Mouse (Mus musculus) forebrain, embryonic 10.5 days (tissue): Measurements from ENCODE around the gene Pla2r1. TPM values are rescaled to one million over a fixed set of nuclear protein-coding genes. Genes with fewer than 3 reads are reported as not detected.

ENCODE experiments used
- DNase-seq: peaks from one replicate; pipeline ENCODE4 v3.0.0-alpha.2; 2017; ENCODE audit warnings: low spot score; ENCODE audit errors: extremely low spot score
- H3K27ac ChIP-seq: fragments of 300-500 bp; sonication (generic); 2 replicates; pipeline ENCODE4 v1.5.1; 2016; ENCODE audit warnings: mild to moderate bottlenecking
- H3K27me3 ChIP-seq: fragments of 300-500 bp; sonication (generic); 2 replicates; pipeline ENCODE4 v1.6.1; 2016; ENCODE audit warnings: mild to moderate bottlenecking; ENCODE audit not compliant: poor library complexity, severe bottlenecking
- H3K36me3 ChIP-seq: fragments of 300-500 bp; sonication (generic); replicated peaks from 2 replicates; pipeline ENCODE4 v1.6.1; 2016; ENCODE audit warnings: mild to moderate bottlenecking, moderate library complexity
- H3K4me1 ChIP-seq: fragments of 300-500 bp; sonication (generic); 2 replicates; pipeline ENCODE4 v1.6.1; 2016
- H3K4me3 ChIP-seq: fragments of 300-500 bp; sonication (generic); 2 replicates; pipeline ENCODE4 v1.5.1; 2016; ENCODE audit warnings: mild to moderate bottlenecking, moderate library complexity
- H3K9me3 ChIP-seq: fragments of 300-500 bp; sonication (generic); 2 replicates; pipeline ENCODE4 v1.6.1; 2016; ENCODE audit warnings: mild to moderate bottlenecking, moderate library complexity
- WGBS: fragments of 180-500 bp; shearing (Covaris S2); methylation state at CpG from one replicate; pipeline ENCODE4 v1.1.7; 2016; 5-methylcytosine and 5-hydroxymethylcytosine counted together
- polyA plus RNA-seq: library from polyadenylated mRNA; unstranded; fragments of >200 nt; fragmentation: Nextera tagmentation; extraction: Ambion mirVana; gene quantifications from 2 replicates; pipeline ENCODE4 v1.2.1, GENCODE M21; 2016

The Pla2r1 gene
- polyA plus RNA-seq, 1 experiment from 2014 or later: 1.3 TPM

DNA sequence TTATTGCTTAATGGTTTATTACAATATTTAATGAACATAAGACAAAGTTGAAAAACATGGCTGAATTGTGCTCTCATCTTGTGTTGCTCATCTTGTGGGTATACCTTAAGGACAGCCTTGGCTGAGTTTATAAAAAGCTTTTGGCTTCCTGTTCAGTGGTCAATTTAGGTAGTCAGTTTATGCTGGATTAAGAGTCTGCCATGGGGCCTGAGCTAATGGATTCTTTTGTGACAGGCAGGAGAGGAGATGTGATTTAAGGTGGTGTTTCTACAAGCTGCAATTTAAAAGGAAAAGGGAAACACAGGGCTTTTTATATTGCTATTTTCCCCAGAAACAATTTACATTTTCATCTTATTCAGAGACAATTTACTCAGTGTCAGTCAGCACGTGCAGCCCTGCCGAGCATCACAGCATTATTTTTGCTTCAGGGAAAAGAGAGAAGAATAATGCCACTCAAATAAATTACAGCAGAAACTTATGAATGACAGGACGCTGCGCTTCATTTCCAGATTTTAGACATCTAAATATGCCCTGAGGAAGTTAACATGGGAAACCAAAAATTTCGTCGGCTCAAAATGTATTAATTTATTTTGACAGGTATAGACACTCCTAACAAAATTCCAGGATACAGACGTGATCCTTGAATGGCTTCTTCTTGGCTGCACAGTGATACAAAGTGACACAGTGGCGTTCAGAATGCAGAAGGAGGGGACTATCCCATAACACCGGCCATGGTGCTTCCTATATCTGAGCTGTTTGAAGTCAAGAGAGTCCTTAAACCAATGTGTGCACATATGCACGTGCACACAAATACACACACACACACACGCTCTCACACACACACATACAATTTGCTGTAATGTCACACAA is 84.0 kb downstream of the Pla2r1 start:
- H3K4me3 ChIP-seq: no peak overlapping the region
- DNase-seq: no peak
- H3K4me1 ChIP-seq: no peaks in the 10 kb centered on the region
- H3K36me3 ChIP-seq: no peaks in the 10 kb centered on the region
- 75% methylated on average over 11 of the region's 11 CpGs for WGBS
- no peaks in the 10 kb centered on the region for H3K9me3 ChIP-seq
- H3K27ac ChIP-seq: no peak overlapping the region
- no peaks in the 10 kb centered on the region for H3K27me3 ChIP-seq

DNA sequence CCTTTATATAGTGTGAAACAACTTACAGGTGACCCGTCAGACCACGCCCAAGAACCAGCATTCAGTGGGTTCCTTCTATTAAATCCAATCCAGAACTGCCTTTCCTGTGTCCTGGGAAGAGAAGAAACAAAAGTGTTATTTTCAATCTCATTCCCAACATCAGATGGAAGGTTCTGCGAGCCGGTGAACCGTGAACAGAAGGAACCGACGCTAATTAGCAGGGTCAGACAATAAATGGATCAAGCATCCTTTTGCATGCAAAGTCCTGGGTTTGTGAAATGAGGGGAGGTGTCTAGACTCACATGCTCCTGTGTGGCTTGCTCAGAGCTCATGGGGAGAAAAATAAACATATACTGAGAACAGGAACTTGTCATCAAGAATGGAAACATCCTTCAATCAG is 100.7 kb downstream of the Pla2r1 start:
- Histone ChIP-seq H3K36me3 (no peaks in the 10 kb centered on the region), H3K4me1 (peaks cover 26% of the 10 kb centered on the region), H3K9me3 (no peaks in the 10 kb centered on the region), H3K27me3 (peaks cover 5% of the 10 kb centered on the region), H3K27ac (peak overlapping the region; percentile 53; the same call in 1 of the 2 replicates), H3K4me3 (no peak overlapping the region)
- no peak for DNase-seq
- WGBS: 77% methylated on average over 7 of the region's 7 CpGs

- peaks cover 5% of the 10 kb centered on the region for H3K27me3 ChIP-seq
- peaks cover 26% of the 10 kb centered on the region for H3K4me1 ChIP-seq
- no peaks in the 10 kb centered on the region for H3K36me3 ChIP-seq
- H3K4me3 ChIP-seq: no peak overlapping the region
- no peak for DNase-seq
- H3K9me3 ChIP-seq: no peaks in the 10 kb centered on the region
- H3K27ac ChIP-seq: peak overlapping the region; percentile 53; the same call in 1 of the 2 replicates
- 44% methylated on average over 3 of the region's 3 CpGs for WGBS
Observed at GRCm38 (mm10) chr2:60451119-60451773, 101.9 kb downstream of the Pla2r1 start.

DNA sequence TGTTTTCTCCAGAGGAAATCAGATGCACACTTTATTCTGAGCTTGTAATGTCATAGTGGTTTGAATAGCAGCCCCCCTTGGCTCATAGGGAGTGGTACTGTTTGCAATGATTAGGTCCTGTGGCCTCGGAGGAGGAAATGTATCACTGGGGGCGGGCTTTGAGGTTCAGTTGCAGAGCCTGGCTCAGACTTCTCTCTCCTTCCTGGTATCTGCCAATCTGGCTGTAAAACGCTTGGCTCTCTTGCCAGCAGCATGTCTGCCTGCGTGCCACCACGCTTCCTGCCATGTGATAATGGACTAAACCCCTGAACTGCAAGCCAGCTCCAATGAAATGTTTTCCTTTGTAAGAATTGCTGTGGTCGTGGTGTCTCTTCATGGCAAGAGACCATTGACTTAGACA is 103.4 kb downstream of the Pla2r1 start:
- Histone ChIP-seq H3K27ac (no peak overlapping the region), H3K4me1 (peaks cover 26% of the 10 kb centered on the region), H3K4me3 (no peak overlapping the region), H3K36me3 (no peaks in the 10 kb centered on the region), H3K9me3 (no peaks in the 10 kb centered on the region), H3K27me3 (peaks cover 5% of the 10 kb centered on the region)
- WGBS: 76% methylated on average over 6 of the region's 6 CpGs
- no peak for DNase-seq

DNA sequence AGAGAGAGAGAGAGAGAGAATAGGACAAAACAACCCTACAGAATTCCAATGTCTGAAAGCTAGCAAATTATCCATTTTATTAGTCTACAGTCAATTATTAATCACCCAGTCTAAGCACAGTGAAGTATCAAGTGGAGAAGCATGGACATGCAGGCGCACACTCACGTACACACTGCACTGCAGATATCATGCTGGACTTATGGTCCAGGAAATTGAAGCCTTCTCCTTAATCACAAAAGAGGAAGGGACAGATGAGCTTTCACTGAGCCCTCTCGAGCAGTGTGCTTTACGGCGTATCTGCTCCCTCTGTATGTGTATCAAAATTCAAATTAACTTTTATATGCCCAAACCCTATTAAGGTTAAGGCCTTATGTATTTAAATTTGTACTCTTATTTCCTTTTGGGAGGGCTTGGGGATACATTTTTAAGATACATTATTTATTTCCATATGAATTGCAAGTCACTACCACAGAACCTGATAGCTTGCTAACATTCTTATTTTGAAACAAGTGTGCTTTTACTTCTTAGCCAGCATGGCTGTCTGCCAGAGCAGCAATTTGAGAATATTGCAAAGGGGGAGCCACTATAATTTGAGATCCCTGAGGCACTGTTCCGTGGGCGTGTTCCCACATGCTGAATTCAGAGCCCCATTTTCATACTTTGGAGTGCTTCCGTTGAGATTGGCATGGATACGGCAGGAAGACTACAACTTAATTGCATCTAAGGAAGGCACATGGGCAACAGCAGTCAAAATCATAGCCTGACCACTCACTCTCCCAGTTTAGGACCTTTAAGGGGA is 108.2 kb downstream of the Pla2r1 start:
- H3K4me3 ChIP-seq: no peak overlapping the region
- H3K4me1 ChIP-seq: peaks cover 7% of the 10 kb centered on the region
- peaks cover 5% of the 10 kb centered on the region for H3K27me3 ChIP-seq
- DNase-seq: no peak
- WGBS: 88% methylated on average over 9 of the region's 9 CpGs
- H3K27ac ChIP-seq: no peak overlapping the region
- no peaks in the 10 kb centered on the region for H3K36me3 ChIP-seq
- H3K9me3 ChIP-seq: no peaks in the 10 kb centered on the region

GRCm38 (mm10) chr2:60443279-60443678 is 109.8 kb downstream of the Pla2r1 start:
- Histone ChIP-seq H3K4me1 (peaks cover 3% of the 10 kb centered on the region), H3K9me3 (no peaks in the 10 kb centered on the region), H3K27ac (no peak overlapping the region), H3K4me3 (no peak overlapping the region), H3K27me3 (no peaks in the 10 kb centered on the region), H3K36me3 (no peaks in the 10 kb centered on the region)
- WGBS: 90% methylated on average over 7 of the region's 7 CpGs
- no peak for DNase-seq

GRCm38 (mm10) chr2:60441875-60442274 is 111.2 kb downstream of the Pla2r1 start:
- 16% methylated on average over 3 of the region's 3 CpGs for WGBS
- Histone ChIP-seq H3K4me3 (no peak overlapping the region), H3K4me1 (peaks cover 3% of the 10 kb centered on the region), H3K36me3 (no peaks in the 10 kb centered on the region), H3K27ac (no peak overlapping the region), H3K9me3 (no peaks in the 10 kb centered on the region), H3K27me3 (no peaks in the 10 kb centered on the region)
- no peak for DNase-seq

DNA sequence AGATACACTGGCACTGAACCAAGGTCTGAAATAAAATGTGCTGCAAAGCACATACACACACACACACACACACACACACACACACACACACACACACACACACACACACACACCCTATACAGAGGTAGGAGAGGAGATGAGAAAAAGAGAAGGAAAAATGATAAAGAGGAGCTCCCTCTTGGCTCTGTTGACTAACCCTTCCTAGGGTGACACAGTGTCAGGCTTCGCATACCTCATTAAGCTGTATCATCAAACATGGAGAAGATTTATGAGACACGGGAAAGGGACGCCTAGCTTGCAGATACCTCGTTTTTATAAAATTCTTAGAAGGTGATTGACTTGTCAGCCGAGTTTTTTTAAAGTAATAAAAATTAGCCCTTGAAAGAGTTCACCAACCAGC is 116.3 kb downstream of the Pla2r1 start:
- Histone ChIP-seq H3K9me3 (no peaks in the 10 kb centered on the region), H3K4me1 (peaks cover 6% of the 10 kb centered on the region), H3K36me3 (no peaks in the 10 kb centered on the region), H3K27me3 (no peaks in the 10 kb centered on the region; the same call in 1 of the 2 replicates), H3K4me3 (no peak overlapping the region), H3K27ac (no peak overlapping the region)
- DNase-seq: no peak
- WGBS: 91% methylated on average over 5 of the region's 5 CpGs

DNA sequence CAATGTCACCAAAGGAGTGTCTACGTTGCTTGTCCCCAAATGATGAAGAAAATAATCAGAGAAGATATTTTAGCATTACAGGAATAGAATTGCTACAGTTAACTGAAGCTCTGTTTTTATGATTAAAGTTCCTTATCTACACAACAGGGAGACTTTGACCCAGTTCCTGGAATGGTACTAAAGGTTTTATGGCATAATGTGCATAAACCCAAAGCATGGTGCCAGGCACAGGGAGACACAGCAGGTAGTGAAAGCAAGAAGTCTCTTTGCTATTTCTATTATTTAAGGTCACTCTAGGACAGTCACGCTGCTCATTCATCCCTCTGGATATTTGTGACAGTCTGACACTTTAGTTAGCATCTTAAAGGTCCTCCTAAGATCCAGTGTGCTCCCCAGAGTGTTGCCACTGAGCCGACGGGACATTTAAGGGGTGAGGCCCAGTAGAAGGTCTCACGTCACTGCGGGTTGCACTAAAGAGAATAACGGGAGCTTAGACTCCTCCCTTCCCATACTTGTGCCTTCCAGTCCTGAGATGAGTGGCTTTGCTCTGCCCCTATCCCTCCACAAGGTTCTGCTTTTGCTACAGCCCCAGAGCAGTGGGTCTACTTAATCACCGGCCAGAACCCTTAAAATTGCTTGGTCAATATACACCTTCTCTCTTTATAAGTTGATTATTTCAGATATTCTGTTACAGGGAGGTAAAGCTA is 122.6 kb downstream of the Pla2r1 start:
- H3K27me3 ChIP-seq: no peaks in the 10 kb centered on the region; the same call in 1 of the 2 replicates
- WGBS: 86% methylated on average over 8 of the region's 8 CpGs
- no peaks in the 10 kb centered on the region for H3K9me3 ChIP-seq
- no peaks in the 10 kb centered on the region for H3K4me1 ChIP-seq
- no peak overlapping the region for H3K4me3 ChIP-seq
- H3K36me3 ChIP-seq: no peaks in the 10 kb centered on the region
- H3K27ac ChIP-seq: no peak overlapping the region
- no peak for DNase-seq

- H3K4me1 ChIP-seq: peaks cover 12% of the 10 kb centered on the region
- WGBS: 12% methylated on average over 6 of the region's 6 CpGs
- H3K27ac ChIP-seq: no peak overlapping the region
- H3K27me3 ChIP-seq: no peaks in the 10 kb centered on the region
- peak; percentile 73 for DNase-seq
- no peak overlapping the region for H3K4me3 ChIP-seq
- H3K36me3 ChIP-seq: no peaks in the 10 kb centered on the region
- no peaks in the 10 kb centered on the region for H3K9me3 ChIP-seq
Observed at GRCm38 (mm10) chr2:60418075-60418474, 135.0 kb downstream of the Pla2r1 start.

GRCm38 (mm10) chr2:60414334-60414733 is 138.8 kb downstream of the Pla2r1 start:
- WGBS: 58% methylated on average over 8 of the region's 8 CpGs

DNA sequence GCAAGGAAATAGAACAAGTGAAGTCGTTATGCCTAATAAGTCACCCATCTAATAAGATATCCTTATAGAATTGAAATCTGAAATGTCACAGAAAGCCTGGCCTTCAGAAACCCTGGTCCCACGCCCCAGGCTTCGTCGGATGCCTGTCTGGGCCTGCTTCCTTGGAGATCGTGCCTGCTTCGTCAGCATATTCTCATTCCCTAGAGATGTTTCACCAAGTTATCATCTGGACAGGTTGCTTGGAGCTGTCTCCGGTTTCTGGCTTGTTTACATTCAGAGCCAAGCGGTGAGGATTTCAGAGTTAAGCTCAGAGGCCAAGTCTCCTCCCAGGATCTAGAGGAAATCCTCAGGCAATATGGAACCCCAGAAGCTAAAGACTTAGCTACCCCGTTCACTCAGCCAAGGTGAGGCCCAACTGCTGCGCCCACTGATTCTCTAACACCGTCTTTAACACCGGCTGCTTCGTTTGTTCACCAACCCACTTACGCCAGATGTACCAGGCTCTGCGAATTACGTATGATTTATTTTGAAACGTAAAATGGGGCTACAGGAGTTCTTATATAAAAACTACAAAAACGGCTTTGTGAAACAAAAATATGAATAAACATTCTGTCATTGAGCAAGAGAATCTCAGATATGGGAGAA is 140.0 kb downstream of the Pla2r1 start:
- H3K4me1 ChIP-seq: peaks cover 13% of the 10 kb centered on the region
- no peak overlapping the region for H3K27ac ChIP-seq
- no peaks in the 10 kb centered on the region for H3K9me3 ChIP-seq
- DNase-seq: no peak
- 91% methylated on average over 18 of the region's 18 CpGs for WGBS
- H3K4me3 ChIP-seq: no peak overlapping the region
- H3K36me3 ChIP-seq: no peaks in the 10 kb centered on the region
- H3K27me3 ChIP-seq: no peaks in the 10 kb centered on the region

More at GRCm38 (mm10) chr2:60414334-60414733, 138.8 kb downstream of the Pla2r1 start:
- H3K27me3 ChIP-seq: no peaks in the 10 kb centered on the region
- H3K36me3 ChIP-seq: no peaks in the 10 kb centered on the region
- peaks cover 7% of the 10 kb centered on the region for H3K4me1 ChIP-seq
- no peak for DNase-seq
- H3K9me3 ChIP-seq: no peaks in the 10 kb centered on the region
- H3K27ac ChIP-seq: no peak overlapping the region
- H3K4me3 ChIP-seq: no peak overlapping the region
